ENCODE assay signal across 33 mouse cellular contexts in genomic region chr5:113299433-113299832, GRCm38 (mm10). TPM values are rescaled to one million over a fixed set of nuclear protein-coding genes. Genes with fewer than 3 reads are reported as not detected.
A peak's percentile ranks its signal among the peaks of the same experiment; 100 is the strongest.
DNase-seq lines count a peak whose midpoint lies in the region; ATAC-seq lines count a peak whose summit lies in the region.
"Had no signal": no experiment of that assay in that cellular context is flagged by ENCODE, and none has a peak within 500 bp of the region (broad histone marks: within the 10 kb centered on the region; RNA-seq: fewer than 3 reads in every experiment).

No protein-coding gene starts in this region.

- no peak overlapping the region for H3K27ac ChIP-seq in neural tube, embryonic 13.5 days (replicated peaks)
- H3K27ac ChIP-seq in stomach, embryonic 16.5 days (ENCODE audit: low read length): peak overlapping the region; percentile 33; the same call in 1 of the 2 replicates
- no peak overlapping the region for H3K27ac ChIP-seq in hindbrain, embryonic 11.5 days (ENCODE audit: low read depth, low read length)
- H3K27ac ChIP-seq: embryonic facial prominence, embryonic 12.5 days; heart, embryonic 15.5 days; hindbrain, embryonic 14.5 days; limb, embryonic 15.5 days; liver, embryonic 14.5 days had no signal

- peak; percentile 59 to 63 for DNase-seq in cerebellum, adult 18-20 months
- DNase-seq in cerebellum, adult 9-10 months: no peak
- DNase-seq in neural tube, embryonic 10.5 days (ENCODE audit: extremely low spot score, low spot score): no peak
- DNase-seq in cerebellum, postnatal 14 days: peak; percentile 55 to 60
- DNase-seq in hindbrain, embryonic 11.5 days (ENCODE audit: low spot score): no peak
- no peak for DNase-seq in heart, adult 18-20 months
- DNase-seq: adrenal gland, postnatal 36 days; gastrocnemius, postnatal 36 days; heart, postnatal 36 days; layer of hippocampus, adult 9-11 months; left cerebral cortex, postnatal 4 days; lung, embryonic 14.5 days; lung, postnatal 36 days; right cerebral cortex, postnatal 14 days; thymus, postnatal 25 days had no signal

- H3K4me1 ChIP-seq in neural tube, embryonic 13.5 days (replicated peaks): peaks cover 22% of the 10 kb centered on the region
- peaks cover 5% of the 10 kb centered on the region; the same call in 1 of the 2 replicates for H3K4me1 ChIP-seq in stomach, embryonic 16.5 days (ENCODE audit: control insufficient read depth, insufficient read depth, low read length)
- H3K4me1 ChIP-seq in hindbrain, embryonic 11.5 days (replicated peaks; ENCODE audit: control insufficient read depth, insufficient read depth, low read length): no peaks in the 10 kb centered on the region; the same call in 1 of the 2 replicates
- H3K4me1 ChIP-seq: heart, embryonic 15.5 days; megakaryocyte, embryonic 14.5 days had no signal

- no peak overlapping the region for H3K4me2 ChIP-seq in neural tube, embryonic 13.5 days
- H3K4me2 ChIP-seq in stomach, embryonic 16.5 days (ENCODE audit: low read depth, low read length): no peak overlapping the region
- H3K4me2 ChIP-seq in hindbrain, embryonic 11.5 days (replicated peaks; ENCODE audit: low read depth, low read length): no peak overlapping the region
- H3K4me2 ChIP-seq: embryonic facial prominence, embryonic 12.5 days; heart, embryonic 15.5 days; hindbrain, embryonic 14.5 days; limb, embryonic 15.5 days; lung, embryonic 14.5 days had no signal

- 66% methylated on average over 9 of the region's 9 CpGs for WGBS in neural tube, embryonic 13.5 days
- 47% methylated on average over 9 of the region's 9 CpGs for WGBS in stomach, embryonic 16.5 days
- WGBS in hindbrain, embryonic 11.5 days: 41% methylated on average over 9 of the region's 9 CpGs

- H3K36me3 ChIP-seq in neural tube, embryonic 13.5 days: peaks cover 5% of the 10 kb centered on the region; the same call in 1 of the 2 replicates
- H3K36me3 ChIP-seq in stomach, embryonic 16.5 days (ENCODE audit: control insufficient read depth, insufficient read depth, low read length): no peaks in the 10 kb centered on the region
- H3K36me3 ChIP-seq in hindbrain, embryonic 11.5 days (ENCODE audit: control insufficient read depth, insufficient read depth, low read length): no peaks in the 10 kb centered on the region
- H3K36me3 ChIP-seq: embryonic facial prominence, embryonic 12.5 days; G1E; heart, embryonic 15.5 days; limb, embryonic 15.5 days had no signal

- no peak for ATAC-seq in neural tube, embryonic 13.5 days (ENCODE audit: low read depth)
- ATAC-seq in stomach, embryonic 16.5 days (ENCODE audit: insufficient read depth, low FRiP score): no peak
- ATAC-seq in hindbrain, embryonic 11.5 days (ENCODE audit: low FRiP score): no peak
- ATAC-seq: inflammation-experienced regulatory T-cells, adult 6 months; Patski had no signal

- H3K4me3 ChIP-seq in neural tube, embryonic 13.5 days: no peak overlapping the region
- no peak overlapping the region for H3K4me3 ChIP-seq in stomach, embryonic 16.5 days (replicated peaks; ENCODE audit: low read length)
- no peak overlapping the region for H3K4me3 ChIP-seq in hindbrain, embryonic 11.5 days (ENCODE audit: low read depth, low read length)
- H3K4me3 ChIP-seq: embryonic facial prominence, embryonic 12.5 days; heart, embryonic 15.5 days; limb, embryonic 15.5 days; megakaryocyte, embryonic 14.5 days had no signal

- peaks cover 11% of the 10 kb centered on the region; the same call in 1 of the 2 replicates for H3K27me3 ChIP-seq in neural tube, embryonic 13.5 days
- H3K27me3 ChIP-seq in stomach, embryonic 16.5 days (ENCODE audit: control insufficient read depth, insufficient read depth, low read length): no peaks in the 10 kb centered on the region
- H3K27me3 ChIP-seq in hindbrain, embryonic 11.5 days (ENCODE audit: control insufficient read depth, insufficient read depth, low read length): no peaks in the 10 kb centered on the region

- peak overlapping the region; percentile 22; the same call in 1 of the 2 replicates for H3K9ac ChIP-seq in neural tube, embryonic 13.5 days
- H3K9ac ChIP-seq in stomach, embryonic 16.5 days (ENCODE audit: low read length): no peak overlapping the region
- H3K9ac ChIP-seq in hindbrain, embryonic 11.5 days (ENCODE audit: low read depth, low read length): no peak overlapping the region
- H3K9ac ChIP-seq: embryonic facial prominence, embryonic 12.5 days; heart, embryonic 15.5 days; hindbrain, embryonic 14.5 days; limb, embryonic 15.5 days; liver, embryonic 14.5 days; lung, embryonic 14.5 days had no signal

- no peaks in the 10 kb centered on the region for H3K9me3 ChIP-seq in neural tube, embryonic 13.5 days
- no peaks in the 10 kb centered on the region for H3K9me3 ChIP-seq in stomach, embryonic 16.5 days (replicated peaks; ENCODE audit: control insufficient read depth, low read length)
- H3K9me3 ChIP-seq in hindbrain, embryonic 11.5 days (ENCODE audit: control insufficient read depth, low read length): no peaks in the 10 kb centered on the region
- H3K9me3 ChIP-seq: embryonic facial prominence, embryonic 12.5 days; heart, embryonic 15.5 days; limb, embryonic 15.5 days; megakaryocyte, embryonic 14.5 days had no signal

RNA-seq across cellular contexts. Expression of gene Sgsm1, which starts 11.2 kb away (rescaled TPM):
- 13.0 and 16.5 TPM in 2 replicates for polyA plus RNA-seq in neural tube, embryonic 13.5 days (2015; fragmentation: Nextera tagmentation; extraction: Ambion mirVana)
- polyA plus RNA-seq in stomach, embryonic 16.5 days (2015; fragmentation: Nextera tagmentation; extraction: Ambion mirVana): 7.1 and 7.4 TPM in 2 replicates
- 8.5 and 10.5 TPM in 2 replicates for polyA plus RNA-seq in hindbrain, embryonic 11.5 days (2014; fragmentation: Nextera tagmentation; extraction: Ambion mirVana)
- total RNA-seq in heart, adult 18-20 months (2021): 1 to 10 TPM in 1 of 2 experiments, under 1 TPM in 1; 0.25 to 1.0 TPM
- total RNA-seq: monocyte, adult 5-6 weeks had no signal
- polyA plus RNA-seq: G1E; inflammation-experienced regulatory T-cells, adult 6 months had no signal

RNA-seq across cellular contexts. Expression of gene Aym1, which starts 57.7 kb away (rescaled TPM):
- polyA plus RNA-seq in neural tube, embryonic 13.5 days (2015; fragmentation: Nextera tagmentation; extraction: Ambion mirVana): not detected in 2 replicates
- polyA plus RNA-seq in stomach, embryonic 16.5 days (2015; fragmentation: Nextera tagmentation; extraction: Ambion mirVana): not detected in 2 replicates
- polyA plus RNA-seq in hindbrain, embryonic 11.5 days (2014; fragmentation: Nextera tagmentation; extraction: Ambion mirVana): not detected in 2 replicates
- not detected for total RNA-seq in heart, adult 18-20 months (2021)
- total RNA-seq: adrenal gland, adult 18-20 months; adrenal gland, postnatal 36 days; G1E; gastrocnemius, postnatal 36 days; heart, postnatal 36 days; left cerebral cortex, adult 18-20 months; left cerebral cortex, postnatal 4 days; monocyte, adult 5-6 weeks had no signal
- polyA plus RNA-seq: embryonic facial prominence, embryonic 12.5 days; forebrain, embryonic 11.5 days; G1E; heart, embryonic 15.5 days; hindbrain, embryonic 14.5 days; inflammation-experienced regulatory T-cells, adult 6 months; kidney, embryonic 16.5 days; large intestine, adult 2 months; limb, embryonic 15.5 days; liver, embryonic 14.5 days; lung, embryonic 14.5 days; neural tube, embryonic 11.5 days; Patski had no signal

Comparison
In these comparisons a context has a peak if more than half of its experiments do, and no peak if none do; other contexts are left out.
1. DNase-seq: peak in cerebellum, adult 18-20 months (2 of 2) and cerebellum, postnatal 14 days (2 of 2); none in cerebellum, adult 9-10 months (single experiment), neural tube, embryonic 10.5 days (single experiment), hindbrain, embryonic 11.5 days (single experiment) and heart, adult 18-20 months (0 of 2).